Mouse (Mus musculus) heart, embryonic 15.5 days (tissue): ENCODE measurements around the gene Lmna. TPM values are rescaled to one million over a fixed set of nuclear protein-coding genes. Genes with fewer than 3 reads are reported as not detected.

Source experiments
- ATAC-seq: fragments of 200-750 bp; cut with Nextera tagmentation; replicated peaks from 2 replicates; pipeline ENCODE4 v1.8.0; 2017; ENCODE audit warnings: low read depth, moderate TSS enrichment; ENCODE audit not compliant: insufficient number of reproducible peaks, insufficient read depth, low FRiP score
- H3K27ac ChIP-seq: fragments of 300-500 bp; sonication (generic); 2 replicates; pipeline ENCODE4 v1.5.1; 2015; ENCODE audit warnings: mild to moderate bottlenecking, inconsistent platforms
- H3K27me3 ChIP-seq: fragments of 300-500 bp; sonication (generic); 2 replicates; pipeline ENCODE4 v1.6.1; 2015; ENCODE audit warnings: inconsistent platforms
- H3K36me3 ChIP-seq: fragments of 300-500 bp; sonication (generic); 2 replicates; pipeline ENCODE4 v1.6.1; 2015; ENCODE audit warnings: mild to moderate bottlenecking, inconsistent platforms
- H3K4me1 ChIP-seq: fragments of 300-500 bp; sonication (generic); replicated peaks from 2 replicates; pipeline ENCODE4 v1.6.1; 2015; ENCODE audit warnings: inconsistent platforms
- H3K4me2 ChIP-seq: fragments of 300-500 bp; sonication (generic); 2 replicates; pipeline ENCODE4 v1.6.1; 2015; ENCODE audit warnings: inconsistent platforms, mild to moderate bottlenecking, moderate library complexity
- H3K4me3 ChIP-seq: fragments of 300-500 bp; sonication (generic); 2 replicates; pipeline ENCODE4 v1.5.1; 2015; ENCODE audit warnings: mild to moderate bottlenecking, inconsistent platforms
- H3K9ac ChIP-seq: fragments of 300-500 bp; sonication (generic); 2 replicates; pipeline ENCODE4 v1.6.1; 2015; ENCODE audit warnings: mild to moderate bottlenecking, inconsistent platforms
- H3K9me3 ChIP-seq: fragments of 300-500 bp; sonication (generic); replicated peaks from 2 replicates; pipeline ENCODE4 v1.6.1; 2016; ENCODE audit warnings: inconsistent platforms
- WGBS: fragments of 180-500 bp; shearing (Covaris S2); methylation state at CpG from one replicate; pipeline ENCODE4 v1.1.7; 2015; ENCODE audit warnings: mixed read lengths; 5-methylcytosine and 5-hydroxymethylcytosine counted together
- polyA plus RNA-seq: library from polyadenylated mRNA; unstranded; fragments of >200 nt; fragmentation: Nextera tagmentation; extraction: Ambion mirVana; gene quantifications from 2 replicates; pipeline ENCODE4 v1.2.1, GENCODE M21; 2015

Lmna gene
- polyA plus RNA-seq, 1 experiment from 2014 or later: 110 TPM

DNA sequence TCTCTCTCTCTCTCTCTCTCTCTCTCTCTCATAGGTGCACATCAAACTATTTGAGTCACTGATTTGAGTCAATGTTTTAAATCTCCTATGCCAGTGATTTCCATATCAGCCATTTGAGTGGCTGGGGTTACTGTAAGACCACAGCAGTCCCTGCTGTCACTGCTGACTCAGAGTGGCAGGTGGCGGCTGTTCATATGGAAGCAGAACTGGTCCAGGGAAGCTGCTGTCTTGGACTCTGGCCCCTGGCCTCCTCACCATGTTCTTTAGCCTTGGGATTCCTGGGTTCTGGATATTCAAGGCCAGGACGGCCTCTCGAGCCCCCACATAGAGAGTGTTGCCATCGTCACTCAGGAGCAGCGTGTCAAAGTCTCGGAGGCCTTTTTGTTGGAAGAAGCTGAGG is 57.0 kb downstream of the Lmna start:
- no peak overlapping the region for H3K4me2 ChIP-seq
- no peaks in the 10 kb centered on the region for H3K9me3 ChIP-seq
- H3K27me3 ChIP-seq: peaks cover 40% of the 10 kb centered on the region
- H3K27ac ChIP-seq: no peak overlapping the region
- H3K9ac ChIP-seq: no peak overlapping the region
- no peak overlapping the region for H3K4me3 ChIP-seq
- 60% methylated on average over 6 of the region's 6 CpGs for WGBS
- no peak for ATAC-seq
- no peaks in the 10 kb centered on the region for H3K36me3 ChIP-seq
- peaks cover 15% of the 10 kb centered on the region for H3K4me1 ChIP-seq

- H3K9me3 ChIP-seq: no peaks in the 10 kb centered on the region
- H3K27ac ChIP-seq: no peak overlapping the region
- no peak for ATAC-seq
- H3K27me3 ChIP-seq: peaks cover 35% of the 10 kb centered on the region
- H3K4me1 ChIP-seq: peaks cover 15% of the 10 kb centered on the region
- H3K4me2 ChIP-seq: no peak overlapping the region
- WGBS: 61% methylated on average over 5 of the region's 5 CpGs
- H3K36me3 ChIP-seq: no peaks in the 10 kb centered on the region
- H3K9ac ChIP-seq: no peak overlapping the region
- no peak overlapping the region for H3K4me3 ChIP-seq
These were observed 57.5 kb downstream of the Lmna start for GRCm38 (mm10) chr3:88452246-88452645.

GRCm38 (mm10) chr3:88450379-88451131 is 59.2 kb downstream of the Lmna start:
- no peak for ATAC-seq
- Histone ChIP-seq H3K27ac (no peak overlapping the region), H3K27me3 (peaks cover 27% of the 10 kb centered on the region), H3K4me1 (peaks cover 22% of the 10 kb centered on the region), H3K9ac (no peak overlapping the region), H3K9me3 (no peaks in the 10 kb centered on the region), H3K36me3 (no peaks in the 10 kb centered on the region), H3K4me2 (no peak overlapping the region), H3K4me3 (no peak overlapping the region)
- WGBS: 69% methylated on average over 12 of the region's 12 CpGs

GRCm38 (mm10) chr3:88449395-88450023 is 60.2 kb downstream of the Lmna start:
- Histone ChIP-seq H3K27ac (no peak overlapping the region), H3K9me3 (no peaks in the 10 kb centered on the region), H3K27me3 (peaks cover 27% of the 10 kb centered on the region), H3K4me3 (peak overlapping the region; percentile 20), H3K4me2 (peak overlapping the region; percentile 50), H3K36me3 (no peaks in the 10 kb centered on the region), H3K4me1 (peaks cover 16% of the 10 kb centered on the region), H3K9ac (no peak overlapping the region)
- no peak for ATAC-seq
- 14% methylated on average over 21 of the region's 21 CpGs for WGBS

DNA sequence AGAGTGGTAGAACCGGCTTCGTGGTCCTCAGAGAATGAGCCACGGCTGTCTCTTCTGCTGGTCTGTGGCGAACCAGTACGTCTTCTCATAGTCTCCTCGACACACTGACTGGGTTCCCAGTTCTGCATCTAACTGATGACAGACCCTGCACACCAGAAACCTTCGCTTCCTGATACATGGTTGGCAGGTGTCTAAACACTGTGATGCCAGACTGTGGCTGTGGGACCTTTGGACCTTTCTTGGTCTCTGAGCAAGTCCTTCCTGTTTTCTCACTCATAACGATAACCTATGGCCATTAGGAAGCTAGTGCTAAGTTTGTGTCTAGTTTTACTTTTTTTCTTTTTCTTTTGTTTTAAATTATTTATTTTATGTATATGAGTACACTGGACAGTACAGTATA is 61.3 kb downstream of the Lmna start:
- no peak overlapping the region for H3K27ac ChIP-seq
- no peaks in the 10 kb centered on the region for H3K36me3 ChIP-seq
- H3K4me1 ChIP-seq: peaks cover 16% of the 10 kb centered on the region; the same call in 1 of the 2 replicates
- WGBS: 85% methylated on average over 8 of the region's 8 CpGs
- H3K27me3 ChIP-seq: peaks cover 22% of the 10 kb centered on the region
- H3K9me3 ChIP-seq: no peaks in the 10 kb centered on the region
- no peak overlapping the region for H3K4me2 ChIP-seq
- H3K4me3 ChIP-seq: no peak overlapping the region
- ATAC-seq: no peak
- no peak overlapping the region for H3K9ac ChIP-seq

- Histone ChIP-seq H3K27ac (no peak overlapping the region), H3K9me3 (no peaks in the 10 kb centered on the region), H3K4me1 (peaks cover 14% of the 10 kb centered on the region; the same call in 1 of the 2 replicates), H3K9ac (no peak overlapping the region), H3K36me3 (no peaks in the 10 kb centered on the region), H3K4me3 (no peak overlapping the region), H3K4me2 (no peak overlapping the region), H3K27me3 (peaks cover 16% of the 10 kb centered on the region)
- no peak for ATAC-seq
- 58% methylated on average over 8 of the region's 8 CpGs for WGBS
These were observed 62.0 kb downstream of the Lmna start for GRCm38 (mm10) chr3:88447676-88448183.

- H3K36me3 ChIP-seq: no peaks in the 10 kb centered on the region
- no peak overlapping the region for H3K27ac ChIP-seq
- no peak overlapping the region for H3K4me3 ChIP-seq
- H3K27me3 ChIP-seq: peaks cover 8% of the 10 kb centered on the region
- no peak for ATAC-seq
- WGBS: 47% methylated on average over 8 of the region's 8 CpGs
- H3K4me2 ChIP-seq: 0 out of 2 replicates have a peak overlapping the region, but pooled peaks have one; percentile 2
- peaks cover 14% of the 10 kb centered on the region; the same call in 1 of the 2 replicates for H3K4me1 ChIP-seq
- no peaks in the 10 kb centered on the region for H3K9me3 ChIP-seq
- no peak overlapping the region for H3K9ac ChIP-seq
These were observed 63.2 kb downstream of the Lmna start for GRCm38 (mm10) chr3:88446471-88447123.

DNA sequence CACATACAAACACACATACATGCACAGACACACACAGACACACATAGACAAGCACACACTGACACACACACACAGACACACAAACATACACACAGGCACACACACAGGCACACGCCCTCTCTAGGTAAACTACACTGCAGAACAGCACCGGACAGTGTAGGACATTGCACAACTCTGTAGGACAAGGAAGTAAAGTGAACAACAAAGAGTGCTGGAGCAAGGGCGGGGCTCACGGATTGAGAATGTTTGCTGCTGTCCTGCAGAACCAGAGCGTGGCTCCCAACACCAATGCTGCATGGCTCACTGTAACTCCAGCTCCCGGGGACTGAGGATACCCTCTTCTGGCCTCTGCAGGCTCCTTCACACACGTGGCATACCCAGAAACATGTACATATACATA is 66.9 kb downstream of the Lmna start:
- peaks cover 3% of the 10 kb centered on the region; the same call in 1 of the 2 replicates for H3K27me3 ChIP-seq
- H3K36me3 ChIP-seq: no peaks in the 10 kb centered on the region
- H3K27ac ChIP-seq: no peak overlapping the region
- no peak for ATAC-seq
- no peak overlapping the region for H3K4me2 ChIP-seq
- H3K9ac ChIP-seq: no peak overlapping the region
- peaks cover 22% of the 10 kb centered on the region for H3K4me1 ChIP-seq
- H3K4me3 ChIP-seq: no peak overlapping the region
- H3K9me3 ChIP-seq: no peaks in the 10 kb centered on the region
- WGBS: 69% methylated on average over 7 of the region's 7 CpGs

- H3K9me3 ChIP-seq: no peaks in the 10 kb centered on the region
- no peak overlapping the region for H3K4me2 ChIP-seq
- H3K27ac ChIP-seq: no peak overlapping the region
- H3K27me3 ChIP-seq: peaks cover 3% of the 10 kb centered on the region; the same call in 1 of the 2 replicates
- H3K36me3 ChIP-seq: no peaks in the 10 kb centered on the region
- H3K4me3 ChIP-seq: no peak overlapping the region
- WGBS: 62% methylated on average over 12 of the region's 12 CpGs
- H3K9ac ChIP-seq: no peak overlapping the region
- H3K4me1 ChIP-seq: peaks cover 26% of the 10 kb centered on the region
- no peak for ATAC-seq
These were observed 67.3 kb downstream of the Lmna start for GRCm38 (mm10) chr3:88442488-88442887.

- H3K27ac ChIP-seq: no peak overlapping the region
- H3K9ac ChIP-seq: peak overlapping the region; percentile 28
- H3K4me3 ChIP-seq: peak overlapping the region; percentile 32
- H3K36me3 ChIP-seq: no peaks in the 10 kb centered on the region
- WGBS: 18% methylated on average over 27 of the region's 27 CpGs
- peaks cover 3% of the 10 kb centered on the region; the same call in 1 of the 2 replicates for H3K27me3 ChIP-seq
- H3K9me3 ChIP-seq: no peaks in the 10 kb centered on the region
- no peak for ATAC-seq
- peaks cover 30% of the 10 kb centered on the region for H3K4me1 ChIP-seq
- peak overlapping the region; percentile 60 for H3K4me2 ChIP-seq
These were observed 69.0 kb downstream of the Lmna start for GRCm38 (mm10) chr3:88440500-88441381.
